Mouse (Mus musculus) ES-Bruce4 (cell line): Measurements from ENCODE around the gene Mogat2.

ENCODE experiments used
- CTCF ChIP-seq: IDR thresholded peaks from one replicate; pipeline ENCODE4 v1.8.1; 2011; ENCODE audit warnings: low read depth, low read length
- EP300 ChIP-seq: IDR thresholded peaks from 2 replicates; pipeline ENCODE4 v1.6.1; 2011; ENCODE audit warnings: low read depth, low read length; ENCODE audit not compliant: insufficient read depth
- POLR2A ChIP-seq: IDR thresholded peaks from one replicate; pipeline ENCODE4 v1.8.1; 2011; ENCODE audit warnings: low read length; ENCODE audit not compliant: insufficient read depth

- TF ChIP-seq POLR2A (no peak), EP300 (no peak), CTCF (no peak)
Observed at GRCm38 (mm10) chr7:99187451-99187850, 51.0 kb downstream of the Mogat2 start.
